Mouse (Mus musculus) intestine, embryonic 16.5 days (tissue): ENCODE data around the gene Setd6. TPM values are rescaled to one million over a fixed set of nuclear protein-coding genes. Genes with fewer than 3 reads are reported as not detected.
A peak's percentile ranks its signal among the peaks of the same experiment; 100 is the strongest.

ENCODE experiments used
- ATAC-seq: fragments of 200-750 bp; cut with Nextera tagmentation; 2 replicates; pipeline ENCODE4 v1.8.0; 2017; ENCODE audit warnings: moderate TSS enrichment, moderate library complexity
- H3K27ac ChIP-seq: fragments of 300-500 bp; sonication (generic); 2 replicates; pipeline ENCODE4 v1.5.1; 2014; ENCODE audit warnings: mild to moderate bottlenecking, low read length
- H3K27me3 ChIP-seq: fragments of 300-500 bp; sonication (generic); replicated peaks from 2 replicates; pipeline ENCODE4 v1.6.1; 2014; ENCODE audit warnings: low read length, control low read depth, mixed read lengths; ENCODE audit not compliant: control insufficient read depth, insufficient read depth
- H3K36me3 ChIP-seq: fragments of 300-500 bp; sonication (generic); 2 replicates; pipeline ENCODE4 v1.6.1; 2014; ENCODE audit warnings: low read length, control low read depth; ENCODE audit not compliant: control insufficient read depth, insufficient read depth
- H3K4me1 ChIP-seq: fragments of 300-500 bp; sonication (generic); 2 replicates; pipeline ENCODE4 v1.6.1; 2014; ENCODE audit warnings: low read length, control low read depth, mixed read lengths; ENCODE audit not compliant: control insufficient read depth, insufficient read depth
- H3K4me2 ChIP-seq: fragments of 300-500 bp; sonication (generic); 2 replicates; pipeline ENCODE4 v1.6.1; 2014; ENCODE audit warnings: low read depth, low read length, control low read depth
- H3K4me3 ChIP-seq: fragments of 300-500 bp; sonication (generic); 2 replicates; pipeline ENCODE4 v1.5.1; 2014; ENCODE audit warnings: mild to moderate bottlenecking, low read length
- H3K9ac ChIP-seq: fragments of 300-500 bp; sonication (generic); 2 replicates; pipeline ENCODE4 v1.6.1; 2014; ENCODE audit warnings: low read depth, low read length
- H3K9me3 ChIP-seq: fragments of 300-500 bp; sonication (generic); 2 replicates; pipeline ENCODE4 v1.6.1; 2016; ENCODE audit warnings: low read length, control low read depth; ENCODE audit not compliant: control insufficient read depth
- WGBS: fragments of 180-500 bp; shearing (Covaris S2); extraction: QIAGEN DNeasy Blood & Tissue Kit; methylation state at CpG from one replicate; pipeline ENCODE4 v1.1.7; 2014; 5-methylcytosine and 5-hydroxymethylcytosine counted together
- polyA plus RNA-seq: library from polyadenylated mRNA; unstranded; fragments of >200 nt; fragmentation: Nextera tagmentation; extraction: Ambion mirVana; gene quantifications from 2 replicates; pipeline ENCODE4 v1.2.1, GENCODE M21; 2015

The Setd6 gene
- polyA plus RNA-seq, 1 experiment from 2014 or later: 18.4 TPM

DNA sequence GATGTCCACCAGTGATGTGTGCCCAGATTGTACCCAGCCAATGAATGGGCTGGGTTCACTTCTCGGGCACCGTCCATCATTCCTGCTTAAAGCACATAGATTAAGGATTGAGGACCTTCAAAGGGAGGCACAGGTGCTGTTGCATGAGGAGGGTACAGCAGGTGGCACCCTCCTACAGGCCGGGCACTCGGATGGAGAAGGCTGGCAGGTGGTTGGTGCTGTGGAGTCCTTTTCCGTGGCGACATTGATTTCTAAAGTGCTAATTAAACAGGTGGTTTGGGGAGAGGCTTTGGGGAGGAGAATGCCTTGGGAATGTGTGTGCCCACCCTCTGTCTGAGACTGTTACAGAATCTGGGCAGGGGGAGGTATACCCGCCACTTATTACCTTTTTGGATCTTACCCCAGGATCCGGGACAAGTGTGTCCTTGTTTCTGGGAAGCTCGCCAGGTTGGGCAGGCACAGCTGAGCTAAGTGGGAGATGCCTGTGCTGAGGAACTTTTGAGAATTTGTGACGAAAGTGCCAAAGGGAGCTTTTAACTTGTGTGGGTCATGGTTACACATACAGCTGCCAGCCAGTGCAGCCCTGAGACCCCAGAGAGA, 27.5 kb upstream of the Setd6 start:
- Histone ChIP-seq H3K4me2 (no peak overlapping the region), H3K9ac (no peak overlapping the region), H3K27me3 (no peaks in the 10 kb centered on the region; the same call in 1 of the 2 replicates), H3K9me3 (no peaks in the 10 kb centered on the region), H3K27ac (no peak overlapping the region), H3K4me1 (no peaks in the 10 kb centered on the region), H3K36me3 (no peaks in the 10 kb centered on the region), H3K4me3 (no peak overlapping the region)
- ATAC-seq: no peak
- 76% methylated on average over 10 of the region's 10 CpGs for WGBS

DNA sequence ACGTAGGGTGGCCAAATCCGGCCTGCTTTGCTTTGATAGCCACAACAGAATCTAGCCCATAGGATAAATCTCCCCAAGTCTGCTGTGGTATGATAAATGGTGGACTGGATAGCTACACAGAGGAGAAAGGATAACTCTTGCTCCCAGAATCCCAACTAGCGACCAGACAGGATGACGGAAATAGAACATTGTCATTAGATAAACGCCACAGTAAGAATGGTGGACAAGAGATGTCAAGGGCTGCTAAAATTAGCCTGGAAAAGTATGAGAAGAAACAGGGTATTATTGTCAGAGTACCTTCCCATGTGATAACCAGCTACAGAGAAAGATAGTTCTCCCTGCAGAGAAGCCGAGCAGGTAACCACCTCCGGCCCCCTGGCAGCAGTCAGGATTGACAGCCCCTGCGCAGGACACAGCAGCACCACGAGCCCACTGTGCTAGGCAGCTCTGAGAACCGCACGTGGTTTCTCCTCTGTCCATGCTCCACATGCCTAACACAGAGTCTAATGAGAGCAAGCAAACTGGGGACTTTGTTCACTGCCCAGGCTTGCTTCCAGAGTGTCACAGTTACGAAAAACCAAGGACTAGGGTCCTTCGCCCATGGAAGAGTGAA, 24.6 kb upstream of the Setd6 start:
- Histone ChIP-seq H3K9ac (no peak overlapping the region), H3K4me2 (no peak overlapping the region), H3K4me3 (no peak overlapping the region), H3K27ac (no peak overlapping the region), H3K36me3 (no peaks in the 10 kb centered on the region), H3K4me1 (no peaks in the 10 kb centered on the region), H3K9me3 (no peaks in the 10 kb centered on the region), H3K27me3 (peaks cover 3% of the 10 kb centered on the region; the same call in 1 of the 2 replicates)
- ATAC-seq: no peak
- WGBS: 70% methylated on average over 13 of the region's 13 CpGs

DNA sequence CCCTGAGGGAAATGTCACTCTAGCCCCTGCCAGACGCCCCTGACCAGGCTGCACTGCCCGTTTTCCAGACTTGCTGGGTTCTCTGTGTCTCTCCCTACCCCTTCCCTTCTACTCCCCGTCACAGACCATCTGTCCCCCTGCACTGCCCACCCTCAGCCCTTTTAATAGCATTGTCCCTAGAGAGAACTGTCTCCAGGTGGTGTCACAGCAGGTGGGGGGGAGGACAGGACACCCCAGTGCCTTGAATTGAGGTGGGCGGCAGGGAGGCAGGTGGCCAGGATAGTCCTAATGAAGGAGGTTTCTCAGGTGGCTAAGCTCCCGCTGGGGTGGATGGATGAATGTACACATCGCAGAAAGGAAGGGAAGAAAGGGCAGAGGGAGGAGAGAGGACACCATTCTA, 21.1 kb upstream of the Setd6 start:
- Histone ChIP-seq H3K27ac (no peak overlapping the region), H3K36me3 (no peaks in the 10 kb centered on the region), H3K4me2 (no peak overlapping the region), H3K9ac (no peak overlapping the region), H3K9me3 (no peaks in the 10 kb centered on the region), H3K4me1 (no peaks in the 10 kb centered on the region), H3K27me3 (peaks cover 11% of the 10 kb centered on the region), H3K4me3 (no peak overlapping the region)
- ATAC-seq: no peak
- WGBS: 13% methylated on average over 6 of the region's 6 CpGs

DNA sequence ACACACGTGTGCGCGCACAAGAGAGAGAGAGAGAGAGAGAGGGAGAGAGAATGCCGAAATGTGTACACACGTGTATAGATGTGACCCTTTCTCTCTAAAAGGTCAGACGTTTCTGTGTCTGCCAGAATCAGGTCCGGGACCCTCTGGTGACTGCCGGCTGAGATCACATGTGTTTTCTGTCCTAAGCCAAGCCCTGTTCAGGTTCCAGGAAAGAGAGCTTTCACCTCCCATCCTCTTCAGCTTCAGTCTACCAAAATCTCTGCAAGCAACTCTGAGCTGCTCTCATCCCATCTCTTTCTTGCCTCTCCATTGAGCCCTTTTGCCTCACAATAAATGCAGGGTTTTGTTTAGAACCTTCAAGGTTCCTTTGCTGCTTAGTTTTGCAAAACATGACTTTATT, 19.0 kb upstream of the Setd6 start:
- Histone ChIP-seq H3K4me3 (no peak overlapping the region), H3K4me2 (no peak overlapping the region), H3K27me3 (peaks cover 11% of the 10 kb centered on the region), H3K9me3 (no peaks in the 10 kb centered on the region), H3K9ac (0 out of 2 replicates have a peak overlapping the region, but pooled peaks have one; percentile 33), H3K27ac (no peak overlapping the region), H3K36me3 (no peaks in the 10 kb centered on the region), H3K4me1 (no peaks in the 10 kb centered on the region)
- ATAC-seq: no peak
- WGBS: 57% methylated on average over 8 of the region's 8 CpGs

DNA sequence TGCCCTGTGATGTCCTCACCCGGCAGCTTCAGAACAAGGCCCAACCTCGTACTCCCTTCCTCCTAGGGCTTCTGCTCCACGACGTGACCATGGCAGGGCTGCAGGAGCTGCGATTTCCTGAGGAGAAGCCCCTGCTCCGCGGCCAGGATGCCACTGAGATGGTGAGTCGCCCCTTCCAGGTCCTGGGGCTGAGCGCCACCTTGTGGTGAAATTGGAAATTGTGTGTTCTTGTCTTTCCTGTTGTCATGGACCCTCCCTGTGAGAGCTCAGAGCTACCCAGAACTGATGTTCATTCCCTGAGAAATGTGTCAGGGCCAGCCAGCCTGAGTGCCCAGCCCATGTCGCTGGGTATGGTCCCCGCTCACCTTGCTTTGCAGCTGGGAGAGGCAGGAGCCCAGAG, 18.6 kb upstream of the Setd6 start:
- H3K9ac ChIP-seq: 0 out of 2 replicates have a peak overlapping the region, but pooled peaks have one; percentile 33
- 0 out of 2 replicates have a peak overlapping the region, but pooled peaks have one; percentile 12 for H3K4me2 ChIP-seq
- no peak overlapping the region for H3K27ac ChIP-seq
- H3K36me3 ChIP-seq: no peaks in the 10 kb centered on the region
- 3% methylated on average over 11 of the region's 11 CpGs for WGBS
- H3K4me3 ChIP-seq: no peak overlapping the region
- peaks cover 11% of the 10 kb centered on the region for H3K27me3 ChIP-seq
- H3K9me3 ChIP-seq: no peaks in the 10 kb centered on the region
- no peaks in the 10 kb centered on the region for H3K4me1 ChIP-seq
- peak; percentile 56 for ATAC-seq

DNA sequence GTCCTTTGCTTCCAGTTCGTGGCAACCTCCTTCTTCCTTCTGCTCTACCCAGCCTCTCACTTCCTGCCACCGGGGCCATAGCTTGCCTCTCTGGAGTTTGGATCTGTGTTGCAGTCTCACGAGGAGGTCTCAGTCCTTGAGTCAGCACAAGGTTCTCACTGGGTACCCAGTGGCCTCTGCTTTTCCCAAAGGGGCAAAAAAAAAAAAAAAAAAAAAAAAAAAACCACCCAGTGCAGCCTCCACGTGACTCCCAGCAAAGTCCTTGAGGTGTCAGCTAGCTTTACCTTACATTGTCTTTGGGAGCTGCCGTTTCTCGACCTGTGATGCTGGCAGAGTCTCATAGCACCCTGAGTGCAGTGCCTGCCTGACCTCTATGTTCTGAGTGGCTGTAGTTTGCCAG, 17.5 kb upstream of the Setd6 start:
- Histone ChIP-seq H3K36me3 (no peaks in the 10 kb centered on the region), H3K9me3 (no peaks in the 10 kb centered on the region), H3K4me3 (no peak overlapping the region), H3K4me1 (peaks cover 3% of the 10 kb centered on the region; the same call in 1 of the 2 replicates), H3K4me2 (no peak overlapping the region), H3K27me3 (peaks cover 11% of the 10 kb centered on the region), H3K9ac (no peak overlapping the region), H3K27ac (no peak overlapping the region)
- no peak for ATAC-seq
- WGBS: 36% methylated on average over 6 of the region's 6 CpGs

DNA sequence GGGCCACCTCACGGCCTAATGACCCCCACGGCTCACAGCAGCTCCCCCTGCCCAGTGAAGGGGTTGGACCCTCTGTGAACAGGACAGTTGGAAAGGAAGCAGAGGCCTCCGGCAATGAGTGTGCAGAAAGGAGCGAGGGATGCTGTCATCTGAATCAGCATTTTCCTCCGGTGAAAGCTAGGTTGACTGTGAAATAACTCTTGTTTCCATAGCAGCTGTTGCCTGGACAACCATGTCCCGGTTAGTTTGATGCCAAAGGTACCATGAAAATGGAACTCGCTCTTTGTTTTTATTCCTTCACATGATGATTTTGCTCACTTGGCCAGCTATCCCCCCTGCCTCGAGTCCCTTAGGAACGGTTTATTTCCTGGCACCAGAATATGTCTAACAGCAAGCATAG, 15.4 kb upstream of the Setd6 start:
- Histone ChIP-seq H3K36me3 (no peaks in the 10 kb centered on the region), H3K4me3 (no peak overlapping the region), H3K4me2 (no peak overlapping the region), H3K27ac (no peak overlapping the region), H3K4me1 (peaks cover 6% of the 10 kb centered on the region; the same call in 1 of the 2 replicates), H3K27me3 (peaks cover 11% of the 10 kb centered on the region), H3K9ac (no peak overlapping the region), H3K9me3 (no peaks in the 10 kb centered on the region)
- ATAC-seq: no peak
- WGBS: 66% methylated on average over 9 of the region's 9 CpGs

DNA sequence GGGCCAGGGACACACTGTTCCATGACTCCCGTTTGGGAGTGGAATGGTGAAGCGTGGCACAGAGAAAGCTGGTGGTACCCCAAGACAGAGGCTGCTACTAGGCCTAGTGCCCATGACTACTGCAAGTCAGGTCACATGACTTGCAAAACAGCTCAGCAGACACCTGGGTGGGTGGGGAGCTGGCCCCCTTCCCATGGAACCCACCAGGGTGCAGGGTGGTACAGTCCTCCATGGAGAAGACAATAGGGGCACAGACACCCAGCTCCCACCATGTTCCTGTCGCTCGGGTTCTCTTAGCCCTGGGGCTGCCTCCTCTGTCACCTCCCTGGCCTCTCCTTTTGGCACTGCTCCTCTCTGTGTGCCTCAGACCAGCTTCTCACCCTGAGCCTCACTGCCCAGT, 13.9 kb upstream of the Setd6 start:
- H3K4me1 ChIP-seq: peaks cover 6% of the 10 kb centered on the region; the same call in 1 of the 2 replicates
- no peak overlapping the region for H3K4me2 ChIP-seq
- peaks cover 8% of the 10 kb centered on the region for H3K27me3 ChIP-seq
- 87% methylated on average over 4 of the region's 4 CpGs for WGBS
- H3K36me3 ChIP-seq: no peaks in the 10 kb centered on the region
- H3K4me3 ChIP-seq: no peak overlapping the region
- H3K9me3 ChIP-seq: no peaks in the 10 kb centered on the region
- no peak overlapping the region for H3K9ac ChIP-seq
- ATAC-seq: no peak
- no peak overlapping the region for H3K27ac ChIP-seq

DNA sequence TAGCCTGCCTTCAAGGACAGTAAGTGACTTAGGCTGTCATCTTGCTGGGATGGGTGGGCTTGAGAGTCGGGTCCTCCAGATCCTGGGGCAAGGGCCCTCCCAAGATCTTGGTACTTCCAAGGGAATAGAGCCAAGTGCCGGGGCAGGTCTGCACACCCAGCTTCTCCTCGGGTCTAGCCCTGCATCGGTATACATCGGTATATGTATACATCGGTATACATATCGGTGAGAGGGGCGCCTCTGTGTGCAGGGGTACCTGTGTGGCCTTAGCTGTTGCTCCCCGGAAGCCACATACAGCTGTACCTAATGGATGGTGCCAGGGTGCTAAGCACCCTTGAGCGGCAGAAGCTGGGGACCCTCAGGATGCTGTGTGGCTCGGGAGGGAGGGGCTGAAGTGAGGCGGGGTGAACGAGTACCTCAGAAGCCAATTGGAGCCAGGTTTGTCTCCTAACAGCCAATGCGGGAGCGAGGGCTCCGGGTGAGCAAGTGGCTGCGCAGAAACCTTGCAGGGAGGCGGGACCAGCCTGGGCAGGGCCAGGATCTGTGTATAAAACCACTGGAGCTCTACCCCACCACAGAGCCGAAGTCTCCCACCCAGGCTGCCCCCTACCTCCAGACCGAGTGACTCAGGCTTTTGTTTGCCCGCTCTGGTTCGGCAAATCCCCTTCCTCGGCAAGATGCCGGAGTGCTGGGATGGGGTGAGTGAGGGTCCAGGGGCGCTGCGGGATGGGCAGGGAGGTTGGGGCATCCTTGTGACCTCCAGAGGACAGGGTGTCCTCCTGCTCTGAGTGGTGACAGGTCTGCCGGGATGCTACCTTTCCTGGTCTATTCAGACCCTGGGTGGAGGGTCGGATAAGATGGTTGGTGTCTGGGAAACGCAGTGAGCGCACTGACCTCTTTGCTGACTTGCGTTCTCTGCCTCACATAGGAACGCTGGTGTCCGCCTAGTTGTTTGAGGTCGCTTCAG, 12.9 kb upstream of the Setd6 start:
- ATAC-seq: peak; percentile 94
- Histone ChIP-seq H3K4me2 (peak overlapping the region; percentile 94), H3K36me3 (no peaks in the 10 kb centered on the region), H3K4me3 (peak overlapping the region; percentile 61), H3K4me1 (peaks cover 6% of the 10 kb centered on the region; the same call in 1 of the 2 replicates), H3K27ac (no peak overlapping the region), H3K9ac (peak overlapping the region; percentile 69), H3K9me3 (no peaks in the 10 kb centered on the region), H3K27me3 (peaks cover 3% of the 10 kb centered on the region)
- WGBS: 2% methylated on average over 34 of the region's 34 CpGs
